Mouse (Mus musculus) heart, adult 18-20 months (tissue): Measurements from ENCODE around the gene Prdm10. TPM values are rescaled to one million over a fixed set of nuclear protein-coding genes. Genes with fewer than 3 reads are reported as not detected.

Source experiments
- DNase-seq, 2 experiments: peaks; one replicate each; pipeline ENCODE4 v3.0.0; 2021 to 2022; ENCODE audit warnings: mixed read lengths in 1 of 2
- total RNA-seq, 2 experiments: library from RNA; stranded (reverse); gene quantifications; 2 replicates each; pipeline ENCODE4 v1.2.3; 2021

The Prdm10 gene
- total RNA-seq, 2 experiments from 2014 or later = 4.2 to 5.0 TPM

GRCm38 (mm10) chr9:31262226-31263105, 17.9 kb upstream of the Prdm10 start:
- peak; percentile 23 to 66 for DNase-seq

- peak; percentile 36 to 42 for DNase-seq
These were observed 14.2 kb upstream of the Prdm10 start for GRCm38 (mm10) chr9:31266013-31266659.

- no peak for DNase-seq
These were observed 8.9 kb upstream of the Prdm10 start for GRCm38 (mm10) chr9:31271221-31272015.

DNA sequence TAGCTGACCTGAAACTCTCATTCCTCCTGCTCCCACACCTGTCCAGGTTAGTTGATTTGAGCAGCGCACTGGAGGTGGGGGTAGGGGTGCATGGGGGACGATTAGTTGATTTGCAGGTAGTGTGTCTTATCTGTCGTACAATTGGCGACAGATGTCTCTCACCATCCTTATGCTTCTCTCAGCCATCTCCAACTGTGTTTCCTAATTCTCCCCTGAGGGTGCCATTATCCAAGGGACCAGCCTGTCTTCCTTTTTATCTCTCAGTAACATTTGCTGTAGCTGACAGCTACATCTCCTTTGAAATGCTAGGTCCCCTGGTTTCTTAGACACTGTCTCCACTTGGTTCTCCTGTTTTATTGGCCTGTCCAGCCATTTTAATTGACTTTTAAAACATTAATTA, 8.2 kb upstream of the Prdm10 start:
- DNase-seq = no peak

- DNase-seq = no peak
These were observed 1.7 kb upstream of the Prdm10 start for GRCm38 (mm10) chr9:31278651-31279050.

- DNase-seq = no peak
These were observed 1.0 kb upstream of the Prdm10 start for GRCm38 (mm10) chr9:31279306-31279705.

- peak in 1 of 2 experiments; percentile 90 for DNase-seq
These were observed 413 bp upstream of the Prdm10 start for GRCm38 (mm10) chr9:31279885-31280365.

DNA sequence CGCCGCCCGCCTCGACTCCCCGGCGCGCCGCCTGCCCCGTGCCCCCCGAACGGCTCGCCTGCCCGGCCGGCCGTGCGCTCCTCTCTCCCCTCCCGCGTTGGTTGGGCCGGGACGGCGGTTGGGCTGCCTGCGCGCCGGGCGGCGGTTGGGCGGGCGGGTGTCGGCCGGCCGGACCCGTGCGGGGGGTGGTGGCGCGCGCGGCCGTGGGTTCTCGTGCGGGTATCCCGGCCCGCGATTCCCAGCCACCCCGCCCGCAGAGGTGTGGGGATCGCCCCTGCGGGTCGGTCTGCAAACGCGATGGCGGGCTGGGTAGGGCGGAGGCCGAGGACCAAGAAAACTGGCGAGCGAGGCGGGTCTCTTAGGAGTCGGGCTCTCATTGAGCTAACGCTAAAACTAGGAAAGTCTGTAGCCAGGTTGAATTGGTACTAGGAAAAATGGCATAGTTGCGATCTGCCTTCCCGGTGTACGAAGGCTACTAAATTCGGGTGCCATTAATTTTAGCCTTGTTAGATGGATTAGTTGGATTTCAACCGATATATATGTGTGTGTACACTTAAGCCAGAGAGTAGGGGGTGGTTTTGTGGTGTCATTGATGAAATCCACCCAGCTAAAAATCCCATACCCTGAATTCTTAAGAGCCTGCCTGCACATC, 799 bp downstream of the Prdm10 start:
- peak; percentile 86 to 90 for DNase-seq

DNA sequence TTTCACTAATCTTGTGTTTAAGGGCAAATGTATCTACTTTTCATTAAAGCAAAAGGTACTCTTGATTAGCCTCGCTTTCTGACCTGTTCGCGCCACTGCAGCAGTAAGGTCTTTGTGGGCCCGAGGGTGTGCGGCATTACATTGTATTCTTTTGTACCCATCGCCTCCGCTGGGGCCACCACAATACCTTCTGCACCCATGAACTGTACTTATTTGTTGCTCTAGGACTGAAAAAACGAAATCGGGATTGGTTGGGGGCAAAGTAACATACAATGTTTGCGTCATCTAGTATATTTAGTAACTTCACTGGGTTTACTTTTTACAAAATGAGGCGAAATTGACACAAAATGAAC, 1.3 kb downstream of the Prdm10 start:
- DNase-seq = peak in 1 of 2 experiments; percentile 31

- DNase-seq = no peak
These were observed 2.2 kb downstream of the Prdm10 start for GRCm38 (mm10) chr9:31282536-31282935.

GRCm38 (mm10) chr9:31283044-31283443, 2.7 kb downstream of the Prdm10 start:
- DNase-seq = no peak

DNA sequence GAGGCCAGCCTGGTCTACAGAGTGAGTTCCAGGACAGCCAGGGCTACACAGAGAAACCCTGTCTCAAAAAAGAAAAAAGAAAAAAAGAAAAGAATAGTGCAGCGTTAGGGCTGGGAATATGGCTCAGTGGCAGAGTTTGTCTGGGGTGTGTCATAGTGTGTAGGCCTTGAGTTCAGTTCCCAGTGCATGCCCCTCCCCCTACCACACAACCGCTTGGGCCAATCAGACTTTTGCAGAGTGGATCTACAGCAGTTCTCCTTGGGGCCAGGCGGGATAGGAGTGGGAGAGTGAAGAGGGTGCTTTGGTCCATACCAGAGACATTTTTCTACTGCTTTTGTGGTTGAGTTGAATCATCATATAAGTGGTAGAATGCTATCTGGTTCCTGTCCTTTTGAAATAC, 3.6 kb downstream of the Prdm10 start:
- DNase-seq = no peak

- DNase-seq = no peak
These were observed 10.0 kb downstream of the Prdm10 start for GRCm38 (mm10) chr9:31290201-31290862.

DNA sequence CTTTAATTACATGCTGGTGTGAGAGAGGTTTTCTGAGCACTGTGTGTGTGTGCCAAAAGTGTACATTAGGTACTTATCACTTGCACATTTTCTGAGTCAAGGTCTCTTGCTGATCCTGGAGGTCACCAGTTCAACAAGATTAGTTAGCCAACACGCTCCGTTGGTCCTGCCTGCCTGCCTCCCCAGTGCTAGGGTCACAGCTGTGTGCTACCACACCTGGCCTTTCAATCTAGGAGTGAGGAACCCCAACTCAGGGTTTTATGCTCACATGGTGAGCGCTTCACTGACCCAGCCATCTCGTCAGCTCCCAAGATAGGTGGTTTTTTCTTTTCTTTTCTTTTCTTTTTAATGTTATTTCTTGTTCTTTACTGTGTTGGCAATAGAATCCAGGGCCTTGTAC, 11.6 kb downstream of the Prdm10 start:
- no peak for DNase-seq

GRCm38 (mm10) chr9:31293208-31293607, 12.9 kb downstream of the Prdm10 start:
- no peak for DNase-seq

DNA sequence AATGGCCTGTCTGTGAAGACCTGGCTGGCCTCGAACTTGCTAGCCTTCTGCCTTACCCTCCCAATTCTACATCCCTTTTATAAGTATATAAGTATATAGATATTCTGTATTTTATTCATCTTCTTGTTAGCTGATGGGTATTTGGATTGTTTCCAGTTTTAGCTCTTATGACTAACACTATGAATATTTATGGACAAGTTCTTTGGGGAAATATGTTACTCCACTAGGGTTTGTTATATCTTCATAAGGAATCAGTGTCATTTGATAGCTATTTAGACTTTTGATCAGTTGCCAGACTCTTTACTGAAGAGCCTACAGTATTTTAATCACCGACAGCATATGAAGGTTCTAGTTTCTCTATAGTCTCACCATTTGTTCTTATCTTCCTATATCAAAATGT, 15.0 kb downstream of the Prdm10 start:
- DNase-seq = no peak

GRCm38 (mm10) chr9:31296293-31296692, 16.0 kb downstream of the Prdm10 start:
- DNase-seq = no peak

DNA sequence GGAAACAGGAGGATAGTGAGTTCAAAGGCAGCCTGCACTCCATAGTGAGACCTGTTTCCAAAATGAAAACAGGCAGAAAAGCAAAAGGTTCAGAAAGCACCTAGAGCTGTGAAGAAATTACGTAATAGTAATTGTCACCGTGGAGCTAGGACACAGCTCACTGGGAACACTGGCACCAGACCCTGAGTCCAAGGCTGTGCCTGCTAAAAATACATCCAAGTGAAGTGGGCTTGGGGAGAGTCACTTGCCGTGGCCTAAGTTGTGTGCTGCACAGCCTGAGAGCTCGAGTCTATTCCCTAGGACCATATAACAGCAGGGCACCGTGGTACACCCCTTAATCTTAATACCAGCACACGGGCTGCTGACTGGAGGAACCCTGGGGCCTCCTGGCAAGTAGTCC, 18.4 kb downstream of the Prdm10 start:
- DNase-seq = peak in 1 of 2 experiments; percentile 58

GRCm38 (mm10) chr9:31300525-31300924, 20.2 kb downstream of the Prdm10 start:
- no peak for DNase-seq

DNA sequence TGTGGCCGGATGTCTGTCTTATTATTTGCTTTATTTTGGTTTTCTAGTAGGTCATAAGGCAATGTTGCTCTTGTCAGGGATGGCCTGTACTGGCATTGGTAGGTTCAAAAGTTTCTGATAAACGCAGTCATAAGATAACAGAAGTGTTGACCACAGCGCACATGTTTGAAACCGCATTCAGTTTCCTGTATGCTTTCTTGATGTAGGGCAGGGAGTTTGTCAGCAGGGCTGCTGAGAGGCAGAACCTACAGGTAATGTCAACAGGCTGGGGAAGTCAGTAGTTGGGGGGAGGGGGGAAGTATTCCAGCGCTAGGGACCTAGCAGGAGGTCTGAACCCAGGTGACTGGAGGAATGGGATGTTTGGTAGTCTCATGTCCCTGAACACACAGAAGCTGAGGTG, 20.8 kb downstream of the Prdm10 start:
- DNase-seq = no peak

GRCm38 (mm10) chr9:31301526-31302311, 21.4 kb downstream of the Prdm10 start:
- no peak for DNase-seq
